Mouse (Mus musculus) embryo, embryonic 11.5 days (tissue): ENCODE results near the gene Edaradd.
A peak's percentile ranks its signal among the peaks of the same experiment; 100 is the strongest.
"Not testable (repeated sequence)": the region's sequence is repeated elsewhere in the genome, so short reads cannot be mapped to it uniquely, and the experiment has no call there.

ENCODE experiments used
- DNase-seq: peaks from one replicate; pipeline ENCODE4 v3.0.0-alpha.2; 2012; ENCODE audit warnings: low read depth, low spot score

The Edaradd gene

DNA sequence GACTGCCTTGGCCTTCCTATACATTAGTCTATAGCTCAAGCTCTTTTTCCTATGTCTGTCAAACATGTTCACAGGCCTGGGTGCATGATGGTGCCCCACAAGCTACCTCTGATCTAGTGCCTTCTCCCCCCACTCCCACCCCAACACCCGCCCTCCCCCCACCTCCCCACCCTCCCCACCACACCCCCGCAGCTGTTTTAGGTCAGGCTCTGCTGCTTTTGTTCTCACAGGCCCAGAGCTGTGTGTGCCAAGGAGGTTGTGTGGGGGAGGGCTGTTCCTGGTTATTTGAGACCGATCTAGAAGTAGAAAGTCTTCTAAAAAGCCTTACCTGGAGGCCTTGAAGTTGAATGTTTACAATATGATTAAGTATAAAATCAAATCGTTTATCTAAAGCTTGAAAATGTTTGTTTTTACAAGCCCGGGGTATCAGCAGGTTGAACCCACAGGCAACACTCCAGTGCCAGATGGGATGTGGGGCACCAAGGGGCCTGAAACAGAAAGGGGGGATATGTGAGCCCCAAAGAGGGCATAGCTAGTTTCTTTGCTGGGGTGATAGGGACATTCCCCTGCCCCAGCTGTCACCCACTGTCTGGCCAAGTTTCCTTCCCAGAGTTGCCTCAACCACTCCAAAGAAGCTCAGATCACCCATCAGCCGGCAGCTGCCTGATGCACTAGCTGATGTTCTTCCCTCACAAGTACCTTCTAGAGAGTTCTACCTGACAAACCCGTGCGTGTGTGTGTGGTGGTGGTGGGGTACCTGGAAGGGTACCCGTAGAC lies 8.9 kb downstream of the Edaradd start:
- no peak for DNase-seq

DNA sequence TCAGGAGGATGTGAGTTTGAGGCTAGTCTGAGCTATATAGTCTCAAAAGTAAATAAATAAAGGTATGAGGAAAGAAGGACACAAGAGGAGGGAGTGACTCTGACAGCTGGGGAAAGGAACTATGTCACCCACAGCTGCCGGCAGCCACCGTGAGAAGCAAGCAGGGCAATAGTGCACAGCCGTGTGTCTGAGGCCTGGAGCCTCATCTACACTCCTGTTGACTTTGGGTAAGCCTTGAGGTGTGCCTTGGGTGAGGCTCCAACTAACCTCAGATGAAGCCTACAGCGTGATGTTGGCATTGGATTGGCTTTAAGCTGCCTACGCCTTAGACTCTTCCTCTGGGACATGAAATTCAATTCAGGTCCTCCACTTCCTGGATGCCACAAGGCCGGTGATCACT lies 10.2 kb downstream of the Edaradd start:
- no peak for DNase-seq

DNA sequence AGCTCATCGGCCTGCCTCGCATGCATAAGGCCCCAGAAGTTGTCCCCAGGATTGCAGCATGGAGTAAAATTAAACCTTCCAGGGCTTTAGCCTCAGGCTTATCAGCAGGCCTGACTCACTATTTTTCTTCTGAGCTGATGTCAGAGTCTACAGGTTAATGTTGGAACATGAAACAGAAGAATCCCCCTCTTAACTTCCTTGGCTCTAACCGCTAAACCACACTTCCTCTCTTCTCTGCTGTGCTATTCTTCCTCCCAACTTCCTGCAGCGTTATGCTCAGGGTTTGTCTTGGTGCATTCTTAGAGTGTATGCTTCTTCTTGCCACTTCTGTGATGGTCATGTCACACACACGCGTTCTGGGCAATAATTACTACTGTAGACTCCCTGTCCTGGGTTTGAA lies 12.8 kb downstream of the Edaradd start:
- DNase-seq = no peak

DNA sequence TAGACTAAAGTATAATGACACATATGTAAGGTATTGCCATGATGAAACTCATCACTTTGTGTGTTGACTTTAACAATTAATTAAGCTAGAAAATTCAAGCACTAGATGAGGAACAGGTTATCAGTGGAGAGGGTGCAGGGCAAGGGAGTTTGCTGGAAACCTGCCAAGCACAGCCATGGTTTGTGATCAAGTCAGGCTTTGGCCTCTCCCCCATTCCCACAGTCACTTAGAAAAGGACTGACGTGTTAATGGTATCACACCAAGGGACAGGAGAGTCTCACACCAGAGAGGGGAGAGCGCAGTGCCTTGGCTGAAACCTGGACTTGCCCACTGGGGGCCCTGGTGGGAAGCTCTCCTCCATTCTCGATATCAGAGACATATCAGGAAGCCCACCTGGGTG lies 14.9 kb downstream of the Edaradd start:
- no peak for DNase-seq

- no peak for DNase-seq
Measured at GRCm38 (mm10) chr13:12503238-12503751, 16.9 kb downstream of the Edaradd start.

DNA sequence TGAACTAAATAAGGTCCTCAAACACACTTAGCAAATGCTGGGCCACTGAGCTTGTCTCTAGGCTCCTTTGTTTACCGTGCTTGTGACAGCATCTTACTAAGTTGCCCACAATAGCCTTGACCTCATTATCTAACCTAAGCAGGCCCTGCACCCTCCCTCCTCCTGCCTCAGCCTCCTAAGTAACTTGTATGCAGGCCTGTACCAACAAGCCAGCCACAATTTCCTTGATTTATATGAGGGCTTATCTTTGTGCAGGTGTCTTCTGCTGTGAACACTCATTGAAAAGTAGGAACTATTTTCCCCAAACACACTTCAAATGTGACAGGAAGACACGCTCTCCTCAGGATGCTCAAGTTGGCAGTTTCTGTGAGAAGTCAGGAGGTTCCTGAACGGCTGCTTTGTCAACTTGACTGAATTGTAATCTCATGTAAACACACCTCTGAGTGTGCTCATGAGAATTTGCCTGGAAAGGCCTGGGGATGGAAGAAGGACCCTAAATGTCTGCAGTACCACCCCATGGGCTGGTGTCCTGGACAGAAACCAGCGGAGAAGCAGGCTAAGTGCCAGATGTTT lies 17.5 kb downstream of the Edaradd start:
- DNase-seq = no peak

DNA sequence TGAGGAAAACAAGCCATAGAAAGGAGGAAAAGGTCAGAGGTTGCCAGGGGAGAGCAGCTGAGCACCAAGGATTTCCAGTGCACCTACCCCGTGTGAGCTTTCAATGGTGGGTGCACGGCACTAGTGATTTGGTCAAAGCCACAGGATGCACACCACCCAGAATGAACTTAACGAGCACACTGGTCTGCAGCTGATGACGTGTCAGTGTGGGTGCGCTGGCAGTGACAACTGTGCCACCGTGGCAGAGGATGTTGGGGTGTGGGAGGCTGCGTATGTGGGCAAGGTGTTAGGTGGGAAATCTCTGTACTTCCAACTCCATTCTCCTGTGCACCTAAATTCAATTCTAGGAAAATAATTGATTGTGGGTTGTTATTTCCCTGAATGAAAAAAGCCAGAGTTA lies 21.1 kb downstream of the Edaradd start:
- no peak for DNase-seq

GRCm38 (mm10) chr13:12497809-12498208 lies 22.4 kb downstream of the Edaradd start:
- no peak for DNase-seq

DNA sequence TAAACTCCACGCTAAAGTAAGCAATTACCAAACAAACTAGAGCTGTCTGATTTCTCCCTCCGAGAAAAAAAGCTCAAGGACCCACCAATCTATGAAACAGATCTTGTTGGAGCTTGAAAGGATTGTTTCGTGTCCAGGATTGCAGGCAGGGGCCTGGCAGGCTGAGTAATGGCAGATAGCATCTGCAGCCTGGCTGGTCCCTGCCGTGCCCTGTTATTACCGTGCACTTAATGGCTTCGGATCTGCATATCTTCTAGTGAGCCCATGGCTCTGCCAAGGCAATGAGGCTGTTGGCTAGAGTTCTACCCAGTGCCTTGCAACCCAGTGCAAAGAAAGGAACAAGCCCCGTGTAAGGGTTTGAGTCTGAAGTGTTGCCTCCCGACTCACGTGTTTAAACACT lies 25.5 kb downstream of the Edaradd start:
- DNase-seq = no peak

- DNase-seq = no peak
Measured at GRCm38 (mm10) chr13:12492515-12492914, 27.7 kb downstream of the Edaradd start.

- no peak for DNase-seq
Measured at GRCm38 (mm10) chr13:12485640-12486039, 34.6 kb downstream of the Edaradd start.

- DNase-seq = no peak
Measured at GRCm38 (mm10) chr13:12485197-12485596, 35.0 kb downstream of the Edaradd start.

GRCm38 (mm10) chr13:12479802-12480201 lies 40.4 kb downstream of the Edaradd start:
- no peak for DNase-seq

- no peak for DNase-seq
Measured at GRCm38 (mm10) chr13:12478301-12478700, 41.9 kb downstream of the Edaradd start.

- DNase-seq = no peak
Measured at GRCm38 (mm10) chr13:12476886-12477285, 43.4 kb downstream of the Edaradd start.

DNA sequence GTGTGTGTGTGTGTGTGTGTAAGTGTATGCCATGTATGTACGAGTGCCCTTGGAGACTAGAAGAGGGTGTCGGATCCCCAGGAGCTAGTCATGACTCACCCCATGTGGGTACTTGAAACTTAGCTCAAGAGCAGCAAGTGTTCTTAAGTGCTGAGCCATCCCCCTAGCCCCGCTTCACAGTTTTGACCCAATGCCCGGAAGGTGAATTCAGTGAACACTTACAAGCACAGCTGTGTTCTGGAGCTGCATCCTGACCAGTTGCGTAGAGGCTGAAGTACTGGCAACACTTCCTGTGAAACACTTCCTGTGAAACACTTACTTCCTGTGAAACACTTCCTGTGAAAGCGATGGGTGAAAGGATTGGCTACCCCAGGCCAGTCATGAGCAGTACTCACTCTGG lies 45.0 kb downstream of the Edaradd start:
- DNase-seq = no peak

- peak; percentile 42 for DNase-seq
Measured at GRCm38 (mm10) chr13:12473724-12474378, 46.4 kb downstream of the Edaradd start.

- no peak for DNase-seq
Measured at GRCm38 (mm10) chr13:12468488-12468887, 51.8 kb downstream of the Edaradd start.

DNA sequence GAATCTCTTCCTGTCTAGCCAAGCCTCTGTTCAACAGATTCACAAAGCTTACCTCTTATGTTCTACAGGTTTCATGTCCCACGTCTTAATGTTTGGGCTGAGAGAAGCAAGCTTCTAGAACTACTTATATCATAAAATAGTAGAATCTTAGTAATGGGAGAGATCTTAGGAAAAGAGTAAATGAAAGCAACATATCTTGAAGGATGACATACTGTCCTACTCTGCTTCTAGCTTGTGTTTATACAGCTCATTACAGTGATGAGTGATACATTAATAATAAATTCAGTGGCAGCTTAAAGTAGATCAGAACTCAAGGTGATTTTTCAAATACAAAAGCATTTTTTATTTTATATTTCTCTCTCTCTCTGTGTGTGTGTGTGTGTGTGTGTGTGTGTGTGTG lies 55.4 kb downstream of the Edaradd start, which contains the start of gene Lgals8:
TSS of gene Lgals8 (minus strand) at position 101 of the 400 bp plus-strand sequence.
- DNase-seq = no peak

DNA sequence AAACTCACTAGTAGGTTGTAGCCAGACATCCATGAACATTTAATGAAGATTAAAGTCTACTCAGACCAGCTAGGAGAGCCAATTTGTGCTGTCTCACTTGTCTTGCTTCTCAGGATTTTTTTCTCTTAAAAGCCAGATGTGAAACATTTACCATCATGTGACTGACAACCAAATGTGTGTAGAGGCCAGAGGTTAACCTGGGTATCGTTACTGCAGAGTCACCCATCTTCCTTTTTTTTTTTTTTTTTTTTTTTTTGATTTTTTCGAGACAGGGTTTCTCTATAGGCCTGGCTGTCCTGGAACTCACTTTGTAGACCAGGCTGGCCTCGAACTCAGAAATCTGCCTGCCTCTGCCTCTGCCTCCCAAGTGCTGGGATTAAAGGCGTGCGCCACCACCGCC lies 56.1 kb downstream of the Edaradd start:
- DNase-seq = not testable (repeated sequence)

DNA sequence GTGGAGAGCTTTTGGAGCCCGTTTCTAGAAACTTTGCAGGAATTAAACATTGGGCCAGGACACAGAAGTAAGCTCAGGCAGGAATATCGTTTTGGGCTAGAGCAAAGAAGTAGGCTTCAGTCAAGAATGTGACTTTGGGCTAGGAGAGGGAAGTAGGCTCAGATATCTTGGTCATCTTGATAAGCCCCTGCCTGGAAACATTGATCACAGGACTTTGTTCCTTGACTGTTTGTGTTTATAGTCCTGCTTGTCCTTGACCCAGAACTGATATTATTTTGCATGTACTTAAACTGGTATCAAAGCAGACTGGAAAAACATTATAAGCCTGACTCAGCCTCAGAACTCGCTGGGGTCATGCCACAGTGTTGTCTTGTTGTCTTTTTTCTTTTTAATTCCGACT lies 57.6 kb downstream of the Edaradd start:
- DNase-seq = no peak

- peak; percentile 5 for DNase-seq
Measured at GRCm38 (mm10) chr13:12461730-12462119, 58.5 kb downstream of the Edaradd start.
